Mouse (Mus musculus): ENCODE data around the gene Fbxw8.

DNA sequence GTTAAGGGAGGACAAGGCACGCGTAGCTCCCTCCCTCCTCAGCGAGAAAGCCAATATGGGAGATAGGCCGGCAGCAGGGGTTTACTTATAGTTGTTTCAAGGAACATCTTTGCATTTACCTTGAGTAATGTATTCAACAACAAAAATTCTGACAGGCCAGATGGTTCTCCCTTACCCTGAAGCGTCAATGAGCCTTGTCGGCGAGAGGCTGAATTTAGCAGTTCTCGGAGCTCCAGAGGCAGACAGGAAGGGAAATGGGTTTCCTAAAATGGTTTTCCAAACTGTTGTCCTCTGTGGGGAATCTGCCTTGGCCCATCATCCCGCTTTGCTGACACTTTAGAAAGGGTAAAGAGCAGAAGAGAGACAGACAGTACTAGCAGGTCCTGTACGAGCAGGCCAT, 48.6 kb downstream of the Fbxw8 start:
- TF ChIP-seq CTCF (IDR thresholded peaks at IDR 0.05; ENCODE audit: extremely low read depth, insufficient read length, insufficient replicate concordance, low read depth, low read length) (no peak), POLR2A (IDR thresholded peaks at IDR 0.05; ENCODE audit: low read depth, low read length) (no peak)
